Mouse (Mus musculus) heart, postnatal 0 days (tissue): ENCODE measurements at regions not wholly inside any gene's neighbourhood (a gene's known extent, or its start where the extent isn't known, plus 50 kb on each side); places are given as distances from the start of the nearest gene placed in this dataset.
A peak's percentile ranks its signal among the peaks of the same experiment; 100 is the strongest.

Experiments used
- ATAC-seq: fragments of 200-750 bp; cut with Nextera tagmentation; 2 replicates; pipeline ENCODE4 v1.8.0; 2017; ENCODE audit warnings: low read depth, moderate number of reproducible peaks, moderate library complexity; ENCODE audit not compliant: insufficient read depth
- DNase-seq: peaks from one replicate; pipeline ENCODE4 v3.0.0-alpha.2; 2016; ENCODE audit warnings: low spot score
- H3K27ac ChIP-seq: fragments of 300-500 bp; sonication (generic); 2 replicates; pipeline ENCODE4 v1.5.1; 2014; ENCODE audit warnings: low read depth, mild to moderate bottlenecking
- H3K27me3 ChIP-seq: fragments of 300-500 bp; sonication (generic); 2 replicates; pipeline ENCODE4 v1.6.1; 2014; ENCODE audit warnings: low read length, mixed read lengths; ENCODE audit not compliant: control insufficient read depth, insufficient read depth
- H3K36me3 ChIP-seq: fragments of 300-500 bp; sonication (generic); replicated peaks from 2 replicates; pipeline ENCODE4 v1.6.1; 2014; ENCODE audit warnings: low read length, mixed read lengths; ENCODE audit not compliant: control insufficient read depth, insufficient read depth
- H3K4me1 ChIP-seq: fragments of 300-500 bp; sonication (generic); 2 replicates; pipeline ENCODE4 v1.6.1; 2014; ENCODE audit warnings: antibody characterized with exemption; ENCODE audit not compliant: control insufficient read depth, insufficient read depth
- H3K4me2 ChIP-seq: fragments of 300-500 bp; sonication (generic); 2 replicates; pipeline ENCODE4 v1.6.1; 2014; ENCODE audit warnings: low read depth, mild to moderate bottlenecking, low read length, moderate library complexity
- H3K4me3 ChIP-seq: fragments of 300-500 bp; sonication (generic); 2 replicates; pipeline ENCODE4 v1.5.1; 2014; ENCODE audit warnings: low read depth, low read length
- H3K9ac ChIP-seq: fragments of 300-500 bp; sonication (generic); replicated peaks from 2 replicates; pipeline ENCODE4 v1.6.1; 2014; ENCODE audit warnings: low read depth, low read length, mixed read lengths
- H3K9me3 ChIP-seq: fragments of 300-500 bp; sonication (generic); replicated peaks from 2 replicates; pipeline ENCODE4 v1.6.1; 2016; ENCODE audit warnings: low read length; ENCODE audit not compliant: control insufficient read depth
- CTCF ChIP-seq: IDR thresholded peaks from 2 replicates; pipeline ENCODE4 v1.5.1; 2016; ENCODE audit warnings: antibody characterized with exemption, control low read depth, low read depth
- EP300 ChIP-seq: IDR thresholded peaks from 2 replicates; pipeline ENCODE4 v1.6.1; 2016; ENCODE audit warnings: antibody characterized with exemption, low read depth
- WGBS: fragments of 180-500 bp; shearing (Covaris S2); extraction: QIAGEN DNeasy Blood & Tissue Kit; methylation state at CpG from one replicate; pipeline ENCODE4 v1.1.7; 2014; 5-methylcytosine and 5-hydroxymethylcytosine counted together

- no peaks in the 10 kb centered on the region for H3K27me3 ChIP-seq
- H3K27ac ChIP-seq, result no peak overlapping the region
- TF ChIP-seq CTCF (no peak), EP300 (no peak)
- no peaks in the 10 kb centered on the region for H3K36me3 ChIP-seq
- H3K4me3 ChIP-seq, result no peak overlapping the region
- H3K9me3 ChIP-seq, result no peaks in the 10 kb centered on the region
- H3K9ac ChIP-seq, result no peak overlapping the region
- no peak overlapping the region for H3K4me2 ChIP-seq
- H3K4me1 ChIP-seq, result no peaks in the 10 kb centered on the region
- ATAC-seq (no peak), DNase-seq (no peak)
Measured at GRCm38 (mm10) chr7:83105672-83106071, 238.5 kb downstream of the Mex3b start.

- no peak for DNase-seq
- TF ChIP-seq CTCF (no peak), EP300 (no peak)
- Histone ChIP-seq H3K27ac (no peak overlapping the region), H3K4me2 (no peak overlapping the region), H3K4me3 (no peak overlapping the region), H3K36me3 (no peaks in the 10 kb centered on the region), H3K9ac (no peak overlapping the region), H3K27me3 (no peaks in the 10 kb centered on the region), H3K4me1 (no peaks in the 10 kb centered on the region), H3K9me3 (no peaks in the 10 kb centered on the region)
- ATAC-seq, result no peak
- WGBS, result 72% methylated on average over 6 of the region's 6 CpGs
Measured at GRCm38 (mm10) chr7:83111217-83111823, 244.2 kb downstream of the Mex3b start.

DNA sequence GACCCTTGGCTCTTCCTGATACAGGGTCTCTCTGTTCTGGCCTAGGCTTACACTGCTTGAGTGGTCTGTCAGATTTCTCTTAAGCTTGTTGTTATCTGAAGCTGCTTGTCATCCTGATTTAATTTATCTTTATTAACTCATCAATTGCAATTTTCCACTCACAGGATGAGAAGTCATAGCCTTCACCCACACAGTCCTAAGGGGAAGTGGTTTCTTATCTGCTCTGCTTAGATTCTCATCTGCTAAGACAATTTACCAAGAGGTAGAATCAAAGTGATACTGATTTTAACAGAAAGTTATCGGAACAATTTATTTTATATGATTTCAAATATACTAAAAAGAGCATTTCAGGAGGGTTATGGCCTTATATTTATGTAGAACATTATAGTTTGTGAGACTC lies 249.4 kb downstream of the Mex3b start:
- no peak overlapping the region for H3K27ac ChIP-seq
- no peaks in the 10 kb centered on the region for H3K4me1 ChIP-seq
- H3K36me3 ChIP-seq, result no peaks in the 10 kb centered on the region
- H3K4me2 ChIP-seq, result no peak overlapping the region
- DNase-seq (no peak), ATAC-seq (no peak)
- no peak overlapping the region for H3K4me3 ChIP-seq
- 86% methylated on average over 1 of the region's 1 CpGs for WGBS
- TF ChIP-seq EP300 (no peak), CTCF (no peak)
- no peaks in the 10 kb centered on the region for H3K27me3 ChIP-seq
- H3K9ac ChIP-seq, result no peak overlapping the region
- H3K9me3 ChIP-seq, result no peaks in the 10 kb centered on the region

- H3K4me1 ChIP-seq, result no peaks in the 10 kb centered on the region
- H3K4me2 ChIP-seq, result no peak overlapping the region
- no peaks in the 10 kb centered on the region for H3K27me3 ChIP-seq
- no peak overlapping the region for H3K9ac ChIP-seq
- no peak for DNase-seq
- no peaks in the 10 kb centered on the region for H3K9me3 ChIP-seq
- no peak overlapping the region for H3K27ac ChIP-seq
- no peak for TF ChIP-seq EP300
- no peak for TF ChIP-seq CTCF
- H3K4me3 ChIP-seq, result no peak overlapping the region
- ATAC-seq, result no peak
- WGBS, result 77% methylated on average over 3 of the region's 3 CpGs
- no peaks in the 10 kb centered on the region for H3K36me3 ChIP-seq
Measured at GRCm38 (mm10) chr7:83117065-83117464, 249.9 kb downstream of the Mex3b start.

DNA sequence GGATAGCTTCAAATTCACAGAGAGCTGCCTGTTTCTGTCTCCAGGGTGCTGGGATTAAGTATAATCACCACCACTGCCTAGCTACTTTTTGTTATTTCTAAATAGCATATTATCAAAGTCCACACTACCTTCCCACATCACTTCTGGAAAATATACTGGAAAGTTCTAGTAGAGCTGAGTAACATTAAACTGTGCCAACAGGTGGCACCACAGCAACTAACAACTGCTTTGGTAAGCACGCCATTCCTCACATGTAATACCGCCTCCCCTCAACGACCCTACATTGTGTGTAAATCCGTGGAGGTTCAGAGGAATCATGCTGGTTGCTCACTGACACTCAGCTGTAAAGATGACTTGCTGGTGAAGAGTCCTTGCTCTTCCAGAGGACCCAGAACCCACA lies 259.1 kb downstream of the Mex3b start:
- no peak for TF ChIP-seq EP300
- peak; percentile 9; the same call in 1 of the 2 replicates for TF ChIP-seq CTCF
- no peaks in the 10 kb centered on the region for H3K27me3 ChIP-seq
- H3K4me1 ChIP-seq, result no peaks in the 10 kb centered on the region
- no peak overlapping the region for H3K9ac ChIP-seq
- no peaks in the 10 kb centered on the region for H3K36me3 ChIP-seq
- no peaks in the 10 kb centered on the region for H3K9me3 ChIP-seq
- WGBS, result 62% methylated on average over 4 of the region's 4 CpGs
- H3K4me2 ChIP-seq, result no peak overlapping the region
- DNase-seq (no peak), ATAC-seq (no peak)
- H3K4me3 ChIP-seq, result no peak overlapping the region
- H3K27ac ChIP-seq, result no peak overlapping the region

GRCm38 (mm10) chr7:83140216-83140615 lies 273.1 kb downstream of the Mex3b start:
- TF ChIP-seq CTCF, result no peak
- TF ChIP-seq EP300, result no peak
- Histone ChIP-seq H3K9me3 (no peaks in the 10 kb centered on the region), H3K27ac (no peak overlapping the region), H3K4me1 (peaks cover 3% of the 10 kb centered on the region; the same call in 1 of the 2 replicates), H3K4me2 (no peak overlapping the region), H3K9ac (no peak overlapping the region), H3K4me3 (no peak overlapping the region), H3K27me3 (no peaks in the 10 kb centered on the region), H3K36me3 (no peaks in the 10 kb centered on the region)
- ATAC-seq (no peak), DNase-seq (no peak)
- WGBS, result 16% methylated on average over 4 of the region's 4 CpGs
